Mouse (Mus musculus): ENCODE measurements around the gene Slc25a34. TPM values are rescaled to one million over a fixed set of nuclear protein-coding genes. Genes with fewer than 3 reads are reported as not detected.

The Slc25a34 gene
- polyA plus RNA-seq, 2 experiments = 0.03 TPM; not detected in 1

DNA sequence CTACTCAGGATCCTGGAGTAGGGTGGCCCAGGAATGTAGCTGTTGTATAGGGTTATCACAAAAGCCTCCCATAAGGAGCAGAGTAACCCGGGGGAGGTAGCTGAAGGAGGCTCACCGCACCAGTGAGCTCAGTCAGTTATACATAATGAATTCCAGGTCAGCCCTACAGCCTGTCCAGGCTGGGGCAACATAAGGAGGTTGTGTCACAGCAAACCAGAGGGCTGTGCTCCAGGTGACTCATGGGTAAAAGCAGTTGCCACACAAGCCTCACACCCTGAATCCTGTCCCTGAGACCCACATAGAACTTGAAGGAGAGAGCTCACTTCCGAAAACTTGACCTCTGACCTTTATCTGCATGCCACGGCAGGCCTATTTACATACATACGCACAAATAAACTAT, 54.7 kb downstream of the Slc25a34 start:
- no peaks in the 10 kb centered on the region for H3K36me3 ChIP-seq (replicated peaks; ENCODE audit: control insufficient read depth, insufficient read depth, low read depth)
- DNase-seq (ENCODE audit: low read depth in 3 of 3, low spot score in 3 of 3) (no peak), ATAC-seq (ENCODE audit: insufficient read depth) (no peak)
- no peak overlapping the region for H3K4me3 ChIP-seq (ENCODE audit: insufficient read depth in 1 of 2, low read depth in 2 of 2, low read length in 2 of 2)
- no peak for TF ChIP-seq CTCF (IDR thresholded peaks at IDR 0.05; ENCODE audit: low read depth)
- no peak overlapping the region for H3K4me2 ChIP-seq (ENCODE audit: low read depth)
- 75% methylated on average over 5 of the region's 5 CpGs for WGBS (ENCODE audit: insufficient replicate concordance)
- H3K4me1 ChIP-seq (replicated peaks; ENCODE audit: control insufficient read depth in 2 of 2, insufficient read depth in 2 of 2, low read length in 1 of 2) = peaks cover 0 to 4% of the 10 kb centered on the region in 2 experiments; a peak in 3 of 4 replicates
- H3K9ac ChIP-seq (replicated peaks) = no peak overlapping the region
- H3K27ac ChIP-seq = no peak overlapping the region
- H3K9me3 ChIP-seq (ENCODE audit: control insufficient read depth, low read length) = no peaks in the 10 kb centered on the region
- H3K27me3 ChIP-seq (ENCODE audit: control insufficient read depth, insufficient read depth, low read length) = no peaks in the 10 kb centered on the region

Other genes starting within 250 kb of the Slc25a34 start
- gene Clcnka, start 225.1 kb downstream of the Slc25a34 start, polyA plus RNA-seq (2012; rRNA removed) = not detected in 2 replicates
- not detected in 2 replicates for gene Clcnka, start 225.1 kb downstream of the Slc25a34 start, polyA plus RNA-seq (2014; fragmentation: Nextera tagmentation; extraction: Ambion mirVana)
- not detected in 2 replicates for gene Clcnkb, start 207.8 kb downstream of the Slc25a34 start, polyA plus RNA-seq (2012; rRNA removed)
- not detected in 2 replicates for gene Clcnkb, start 207.8 kb downstream of the Slc25a34 start, polyA plus RNA-seq (2014; fragmentation: Nextera tagmentation; extraction: Ambion mirVana)
- gene Hspb7, start 203.0 kb downstream of the Slc25a34 start, polyA plus RNA-seq (2012; rRNA removed) = 0.06 and 0.11 TPM in 2 replicates
- not detected in 2 replicates for gene Hspb7, start 203.0 kb downstream of the Slc25a34 start, polyA plus RNA-seq (2014; fragmentation: Nextera tagmentation; extraction: Ambion mirVana)
- not detected in 2 replicates for gene Srarp, start 187.7 kb downstream of the Slc25a34 start, polyA plus RNA-seq (2012; rRNA removed)
- gene Srarp, start 187.7 kb downstream of the Slc25a34 start, polyA plus RNA-seq (2014; fragmentation: Nextera tagmentation; extraction: Ambion mirVana) = not detected in 2 replicates
- 8.7 and 9.1 TPM in 2 replicates for gene Zbtb17, start 179.2 kb downstream of the Slc25a34 start, polyA plus RNA-seq (2012; rRNA removed)
- gene Zbtb17, start 179.2 kb downstream of the Slc25a34 start, polyA plus RNA-seq (2014; fragmentation: Nextera tagmentation; extraction: Ambion mirVana) = 5.1 and 7.1 TPM in 2 replicates
- 2.5 and 4.0 TPM in 2 replicates for gene Spen, start 85.2 kb downstream of the Slc25a34 start, polyA plus RNA-seq (2012; rRNA removed)
- gene Spen, start 85.2 kb downstream of the Slc25a34 start, polyA plus RNA-seq (2014; fragmentation: Nextera tagmentation; extraction: Ambion mirVana) = 3.4 and 3.8 TPM in 2 replicates
- 1.1 and 2.0 TPM in 2 replicates for gene Fblim1, start 17.7 kb downstream of the Slc25a34 start, polyA plus RNA-seq (2012; rRNA removed)
- gene Fblim1, start 17.7 kb downstream of the Slc25a34 start, polyA plus RNA-seq (2014; fragmentation: Nextera tagmentation; extraction: Ambion mirVana) = 0.77 and 0.95 TPM in 2 replicates
- 2.1 and 2.6 TPM in 2 replicates for gene Tmem82, start 5.2 kb downstream of the Slc25a34 start, polyA plus RNA-seq (2012; rRNA removed)
- 2.2 and 2.7 TPM in 2 replicates for gene Tmem82, start 5.2 kb downstream of the Slc25a34 start, polyA plus RNA-seq (2014; fragmentation: Nextera tagmentation; extraction: Ambion mirVana)
- gene Plekhm2, start 41.1 kb upstream of the Slc25a34 start, polyA plus RNA-seq (2012; rRNA removed) = 4.2 and 4.5 TPM in 2 replicates
- 0.33 and 0.49 TPM in 2 replicates for gene Plekhm2, start 41.1 kb upstream of the Slc25a34 start, polyA plus RNA-seq (2014; fragmentation: Nextera tagmentation; extraction: Ambion mirVana)
- gene Rsc1a1, start 61.8 kb upstream of the Slc25a34 start, polyA plus RNA-seq (2012; rRNA removed) = 3.9 and 5.7 TPM in 2 replicates
- 0.97 and 2.1 TPM in 2 replicates for gene Rsc1a1, start 61.8 kb upstream of the Slc25a34 start, polyA plus RNA-seq (2014; fragmentation: Nextera tagmentation; extraction: Ambion mirVana)
- gene Ddi2, start 99.6 kb upstream of the Slc25a34 start, polyA plus RNA-seq (2012; rRNA removed) = 6.7 and 9.5 TPM in 2 replicates
- 9.2 and 11.4 TPM in 2 replicates for gene Ddi2, start 99.6 kb upstream of the Slc25a34 start, polyA plus RNA-seq (2014; fragmentation: Nextera tagmentation; extraction: Ambion mirVana)
- 11.2 and 14.4 TPM in 2 replicates for gene Agmat, start 122.9 kb upstream of the Slc25a34 start, polyA plus RNA-seq (2012; rRNA removed)
- 18.1 and 18.7 TPM in 2 replicates for gene Agmat, start 122.9 kb upstream of the Slc25a34 start, polyA plus RNA-seq (2014; fragmentation: Nextera tagmentation; extraction: Ambion mirVana)
- gene Dnajc16, start 167.1 kb upstream of the Slc25a34 start, polyA plus RNA-seq (2012; rRNA removed) = 2.4 and 2.8 TPM in 2 replicates
- 1.4 and 1.7 TPM in 2 replicates for gene Dnajc16, start 167.1 kb upstream of the Slc25a34 start, polyA plus RNA-seq (2014; fragmentation: Nextera tagmentation; extraction: Ambion mirVana)
- gene Casp9, start 169.8 kb upstream of the Slc25a34 start, polyA plus RNA-seq (2012; rRNA removed) = 7.5 and 7.6 TPM in 2 replicates
- 5.8 and 6.5 TPM in 2 replicates for gene Casp9, start 169.8 kb upstream of the Slc25a34 start, polyA plus RNA-seq (2014; fragmentation: Nextera tagmentation; extraction: Ambion mirVana)
- gene Cela2a, start 202.3 kb upstream of the Slc25a34 start, polyA plus RNA-seq (2012; rRNA removed) = not detected in 2 replicates
- gene Cela2a, start 202.3 kb upstream of the Slc25a34 start, polyA plus RNA-seq (2014; fragmentation: Nextera tagmentation; extraction: Ambion mirVana) = not detected in 2 replicates
- not detected in 2 replicates for gene Ctrc, start 222.5 kb upstream of the Slc25a34 start, polyA plus RNA-seq (2012; rRNA removed)
- gene Ctrc, start 222.5 kb upstream of the Slc25a34 start, polyA plus RNA-seq (2014; fragmentation: Nextera tagmentation; extraction: Ambion mirVana) = not detected in 2 replicates